Mouse (Mus musculus) left cerebral cortex, adult 2 months (tissue): ENCODE measurements around the gene Rps6ka4. TPM values are rescaled to one million over a fixed set of nuclear protein-coding genes. Genes with fewer than 3 reads are reported as not detected.

ENCODE experiments used
- DNase-seq, 2 experiments: peaks; one replicate each; pipeline ENCODE4 v3.0.0; 2021 to 2022; ENCODE audit warnings: low spot score in 2 of 2, mixed read lengths in 1 of 2; ENCODE audit errors: extremely low spot score in 1 of 2
- H3K27ac ChIP-seq: fragments of 200-600 bp; 2 replicates; pipeline ENCODE4 v1.8.1; 2022
- H3K4me3 ChIP-seq: fragments of 200-600 bp; 2 replicates; pipeline ENCODE4 v1.8.1; 2022
- CTCF ChIP-seq: fragments of 200-600 bp; IDR thresholded peaks from 2 replicates; pipeline ENCODE4 v1.8.1; 2022; ENCODE audit warnings: antibody characterized with exemption, mild to moderate bottlenecking, moderate library complexity
- intact Hi-C: fragments of 180-260 bp; cut with DNase I; formaldehyde crosslinking; loops from one replicate; pipeline ENCODE4 v1.15.1; 2025
- total RNA-seq, 2 experiments: library from RNA; stranded (reverse); gene quantifications; 2 replicates each; pipeline ENCODE4 v1.2.3; 2021

Rps6ka4 gene
- total RNA-seq, 2 experiments from 2014 or later = 34.6 to 37.3 TPM

GRCm38 (mm10) chr19:6847841-6848517 lies 7.5 kb upstream of the Rps6ka4 start:
- intact Hi-C loops = no loop called here
- DNase-seq = no peak
- TF ChIP-seq CTCF = no peak
- Histone ChIP-seq H3K4me3 (peak overlapping the region; percentile 33), H3K27ac (no peak overlapping the region)

- DNase-seq = no peak
- no peak overlapping the region for H3K4me3 ChIP-seq
- intact Hi-C loops = no loop called here
- no peak overlapping the region for H3K27ac ChIP-seq
- no peak for TF ChIP-seq CTCF
Measured at GRCm38 (mm10) chr19:6846050-6846449, 5.6 kb upstream of the Rps6ka4 start.

- Histone ChIP-seq H3K27ac (no peak overlapping the region), H3K4me3 (no peak overlapping the region)
- TF ChIP-seq CTCF = no peak
- DNase-seq = no peak
- intact Hi-C loops = no loop called here
Measured at GRCm38 (mm10) chr19:6842353-6842752, 1.9 kb upstream of the Rps6ka4 start.

- no peak for DNase-seq
- no peak overlapping the region for H3K4me3 ChIP-seq
- peak overlapping the region; percentile 94 for H3K27ac ChIP-seq
- intact Hi-C loops = loop anchor here (2.0 kb wide), 1 partner anchor 68 kb away; the partner anchor contains the start of gene Trmt112
- TF ChIP-seq CTCF = no peak
Measured at GRCm38 (mm10) chr19:6841292-6841597, 809 bp upstream of the Rps6ka4 start.

- intact Hi-C loops = loop anchor here (2.0 kb wide), 1 partner anchor 69 kb away; the partner anchor contains the start of gene Trmt112
- peak overlapping the region; percentile 94 for H3K27ac ChIP-seq
- DNase-seq = peak; percentile 62 to 71
Measured at GRCm38 (mm10) chr19:6839615-6840474, 591 bp downstream of the Rps6ka4 start.

GRCm38 (mm10) chr19:6832363-6832762 lies 8.1 kb downstream of the Rps6ka4 start:
- no peak for DNase-seq
- intact Hi-C loops = no loop called here
- no peak overlapping the region for H3K27ac ChIP-seq
- H3K4me3 ChIP-seq = no peak overlapping the region
- TF ChIP-seq CTCF = no peak

More at GRCm38 (mm10) chr19:6839615-6840474, 591 bp downstream of the Rps6ka4 start:
- no peak for TF ChIP-seq CTCF
- peak overlapping the region; percentile 93 for H3K4me3 ChIP-seq

- DNase-seq = no peak
- H3K27ac ChIP-seq = no peak overlapping the region
- intact Hi-C loops = no loop called here
- TF ChIP-seq CTCF = no peak
- no peak overlapping the region for H3K4me3 ChIP-seq
Measured at GRCm38 (mm10) chr19:6831331-6831730, 9.1 kb downstream of the Rps6ka4 start.

GRCm38 (mm10) chr19:6830556-6831316 lies 9.7 kb downstream of the Rps6ka4 start:
- TF ChIP-seq CTCF = no peak
- Histone ChIP-seq H3K27ac (no peak overlapping the region), H3K4me3 (peak overlapping the region; percentile 5; the same call in 1 of the 2 replicates)
- no peak for DNase-seq
- intact Hi-C loops = no loop called here

- DNase-seq = no peak
- intact Hi-C loops = no loop called here
- no peak; the same call in 1 of the 2 replicates for TF ChIP-seq CTCF
- H3K4me3 ChIP-seq = 0 out of 2 replicates have a peak overlapping the region, but pooled peaks have one; percentile 7
- H3K27ac ChIP-seq = no peak overlapping the region
Measured at GRCm38 (mm10) chr19:6829870-6830555, 10.4 kb downstream of the Rps6ka4 start.

GRCm38 (mm10) chr19:6829069-6829468 lies 11.4 kb downstream of the Rps6ka4 start:
- DNase-seq = no peak
- peak; percentile 46 for TF ChIP-seq CTCF
- Histone ChIP-seq H3K27ac (no peak overlapping the region), H3K4me3 (no peak overlapping the region)
- intact Hi-C loops = no loop called here

GRCm38 (mm10) chr19:6826601-6827000 lies 13.8 kb downstream of the Rps6ka4 start:
- no peak for TF ChIP-seq CTCF
- no peak for DNase-seq
- Histone ChIP-seq H3K27ac (no peak overlapping the region), H3K4me3 (no peak overlapping the region)
- intact Hi-C loops = no loop called here
